Mouse (Mus musculus) hindbrain, embryonic 13.5 days (tissue): ENCODE results near the gene Sec23a. TPM values are rescaled to one million over a fixed set of nuclear protein-coding genes. Genes with fewer than 3 reads are reported as not detected.
"Not testable (repeated sequence)": the region's sequence is repeated elsewhere in the genome, so short reads cannot be mapped to it uniquely, and the experiment has no call there.

Source experiments
- ATAC-seq: fragments of 200-750 bp; cut with Nextera tagmentation; 2 replicates; pipeline ENCODE4 v1.8.0; 2017; ENCODE audit warnings: moderate TSS enrichment; ENCODE audit not compliant: low FRiP score
- H3K27ac ChIP-seq: fragments of 300-500 bp; sonication (generic); 2 replicates; pipeline ENCODE4 v1.5.1; 2015; ENCODE audit warnings: inconsistent platforms, mild to moderate bottlenecking, moderate library complexity
- H3K27me3 ChIP-seq: fragments of 300-500 bp; sonication (generic); 2 replicates; pipeline ENCODE4 v1.6.1; 2015; ENCODE audit warnings: mild to moderate bottlenecking, inconsistent platforms
- H3K36me3 ChIP-seq: fragments of 300-500 bp; sonication (generic); 2 replicates; pipeline ENCODE4 v1.6.1; 2015; ENCODE audit warnings: mild to moderate bottlenecking, inconsistent platforms
- H3K4me1 ChIP-seq: fragments of 300-500 bp; sonication (generic); replicated peaks from 2 replicates; pipeline ENCODE4 v1.6.1; 2015; ENCODE audit warnings: inconsistent platforms
- H3K4me2 ChIP-seq: fragments of 300-500 bp; sonication (generic); 2 replicates; pipeline ENCODE4 v1.6.1; 2015; ENCODE audit warnings: inconsistent platforms, mild to moderate bottlenecking, moderate library complexity
- H3K4me3 ChIP-seq: fragments of 300-500 bp; sonication (generic); 2 replicates; pipeline ENCODE4 v1.5.1; 2015; ENCODE audit warnings: mild to moderate bottlenecking, inconsistent platforms
- H3K9ac ChIP-seq: fragments of 300-500 bp; sonication (generic); 2 replicates; pipeline ENCODE4 v1.6.1; 2015; ENCODE audit warnings: mild to moderate bottlenecking, inconsistent platforms
- H3K9me3 ChIP-seq: fragments of 300-500 bp; sonication (generic); 2 replicates; pipeline ENCODE4 v1.6.1; 2016; ENCODE audit warnings: inconsistent platforms
- WGBS: fragments of 180-500 bp; shearing (Covaris S2); methylation state at CpG from one replicate; pipeline ENCODE4 v1.1.7; 2015; 5-methylcytosine and 5-hydroxymethylcytosine counted together
- polyA plus RNA-seq: library from polyadenylated mRNA; unstranded; fragments of >200 nt; fragmentation: Nextera tagmentation; extraction: Ambion mirVana; gene quantifications from 2 replicates; pipeline ENCODE4 v1.2.1, GENCODE M21; 2015

Sec23a gene
- polyA plus RNA-seq, 1 experiment from 2014 or later: 107 TPM

DNA sequence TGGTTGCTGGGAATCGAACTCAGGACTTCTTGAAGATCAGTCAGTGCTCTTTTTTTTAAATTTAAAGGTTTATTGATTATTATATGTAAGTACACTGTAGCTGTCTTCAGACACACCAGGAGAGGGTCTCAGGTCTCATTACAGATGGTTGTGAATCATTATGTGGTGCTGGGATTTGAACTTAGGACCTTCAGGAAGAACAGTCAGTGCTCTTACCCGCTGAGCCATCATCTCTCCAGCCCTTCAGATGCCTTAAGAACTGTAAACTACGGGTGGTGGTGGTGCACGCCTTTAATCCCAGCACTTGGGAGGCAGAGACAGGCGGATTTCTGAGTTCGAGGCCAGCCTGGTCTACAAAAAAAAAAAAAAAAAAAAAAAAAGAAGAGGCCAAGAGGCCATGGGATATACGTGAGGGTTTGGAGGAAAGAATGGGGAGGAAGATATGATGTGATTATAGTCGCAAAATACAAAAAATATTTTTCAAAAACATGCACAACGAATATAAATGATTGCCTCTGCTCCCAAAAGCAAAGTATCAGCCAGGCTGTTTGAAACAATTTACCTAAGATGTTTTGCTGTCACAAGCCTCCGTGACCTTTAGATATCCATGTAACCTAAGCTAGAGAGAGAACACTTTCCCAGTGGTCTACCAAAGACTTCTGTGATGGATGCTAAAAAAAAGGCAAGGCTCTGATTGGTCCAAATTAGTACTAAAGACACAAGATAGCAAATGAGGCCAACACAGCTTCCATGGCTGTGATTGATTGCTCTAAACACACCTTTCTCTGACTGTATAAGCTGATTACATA lies 27.5 kb upstream of the Sec23a start:
- 69% methylated on average over 10 of the region's 10 CpGs for WGBS
- Histone ChIP-seq H3K4me3 (peak overlapping the region; percentile 12; the same call in 1 of the 2 replicates), H3K4me1 (peaks cover 7% of the 10 kb centered on the region), H3K27me3 (no peaks in the 10 kb centered on the region), H3K36me3 (peaks cover 28% of the 10 kb centered on the region), H3K9me3 (no peaks in the 10 kb centered on the region), H3K4me2 (peak overlapping the region; percentile 36), H3K27ac (peak overlapping the region; percentile 58; the same call in 1 of the 2 replicates), H3K9ac (no peak overlapping the region)
- peak; percentile 24; the same call in 1 of the 2 replicates for ATAC-seq

DNA sequence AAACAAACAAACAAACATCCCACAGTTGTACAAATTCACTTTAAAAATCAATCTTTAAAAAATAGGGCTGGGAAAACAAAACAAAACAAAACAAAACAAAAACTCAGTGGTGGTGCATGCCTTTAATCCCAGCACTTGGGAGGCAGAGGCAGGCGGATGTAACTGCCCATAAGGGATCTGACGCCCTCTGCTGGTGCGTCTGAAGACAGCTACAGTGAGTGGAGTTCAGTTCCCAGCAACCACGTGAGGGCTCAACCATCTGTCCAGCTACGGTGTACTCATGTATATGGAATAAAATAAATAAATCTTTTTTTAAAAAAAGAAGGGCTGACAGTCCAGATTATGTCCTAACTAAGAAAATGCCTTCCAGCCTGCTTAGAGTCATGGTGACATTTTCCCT lies 20.3 kb upstream of the Sec23a start:
- ATAC-seq: no peak
- Histone ChIP-seq H3K9me3 (no peaks in the 10 kb centered on the region), H3K27me3 (no peaks in the 10 kb centered on the region), H3K27ac (no peak overlapping the region), H3K4me2 (no peak overlapping the region), H3K36me3 (peaks cover 20% of the 10 kb centered on the region), H3K9ac (no peak overlapping the region), H3K4me1 (no peaks in the 10 kb centered on the region), H3K4me3 (no peak overlapping the region)
- 73% methylated on average over 5 of the region's 5 CpGs for WGBS

DNA sequence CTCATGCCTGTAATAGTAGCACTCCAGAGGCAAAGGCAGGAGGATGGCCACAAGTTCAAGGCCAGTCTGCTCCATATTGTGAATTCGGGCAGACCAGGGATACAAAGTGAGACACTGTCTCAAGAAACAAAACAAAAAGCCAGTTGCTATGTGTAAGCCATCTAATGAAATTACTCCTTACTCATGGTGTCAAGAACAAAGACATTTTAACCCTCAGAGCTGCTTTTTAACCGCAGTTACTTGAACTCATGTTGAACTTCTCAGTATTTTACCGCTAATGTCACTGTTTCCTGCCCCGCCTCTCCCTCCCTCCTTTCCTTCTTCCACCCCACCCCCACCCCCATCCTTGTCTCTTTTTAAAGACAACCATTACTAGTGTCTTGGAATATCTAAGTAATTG lies 9.5 kb upstream of the Sec23a start:
- no peaks in the 10 kb centered on the region for H3K27me3 ChIP-seq
- peaks cover 57% of the 10 kb centered on the region for H3K36me3 ChIP-seq
- no peak for ATAC-seq
- no peaks in the 10 kb centered on the region for H3K4me1 ChIP-seq
- 93% methylated on average over 4 of the region's 4 CpGs for WGBS
- no peak overlapping the region for H3K4me3 ChIP-seq
- no peak overlapping the region for H3K9ac ChIP-seq
- no peaks in the 10 kb centered on the region for H3K9me3 ChIP-seq
- H3K27ac ChIP-seq: no peak overlapping the region
- H3K4me2 ChIP-seq: no peak overlapping the region

DNA sequence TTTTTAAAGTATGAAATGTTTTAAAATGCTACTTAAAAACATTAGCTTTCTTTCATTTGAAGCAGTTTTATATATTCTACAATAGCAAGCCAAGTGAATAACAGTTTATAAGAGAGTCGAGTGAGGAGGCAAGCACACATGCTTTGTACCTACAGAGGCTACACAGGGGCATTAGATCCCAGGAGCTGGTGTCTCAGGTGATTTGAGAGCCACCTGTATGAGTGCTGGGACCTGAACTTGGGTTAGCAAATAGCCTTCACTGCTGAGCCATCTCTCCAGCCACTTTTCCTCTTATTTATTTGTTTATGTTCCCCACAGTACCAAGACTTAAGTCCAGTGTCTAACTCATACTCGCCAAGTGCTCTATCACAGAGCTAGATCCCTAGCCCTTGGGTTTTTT lies 8.1 kb upstream of the Sec23a start:
- H3K36me3 ChIP-seq: peaks cover 51% of the 10 kb centered on the region
- no peak overlapping the region for H3K4me2 ChIP-seq
- no peak overlapping the region for H3K27ac ChIP-seq
- H3K9ac ChIP-seq: no peak overlapping the region
- ATAC-seq: no peak
- WGBS: 90% methylated on average over 2 of the region's 2 CpGs
- no peaks in the 10 kb centered on the region for H3K27me3 ChIP-seq
- no peak overlapping the region for H3K4me3 ChIP-seq
- no peaks in the 10 kb centered on the region for H3K4me1 ChIP-seq
- H3K9me3 ChIP-seq: no peaks in the 10 kb centered on the region

DNA sequence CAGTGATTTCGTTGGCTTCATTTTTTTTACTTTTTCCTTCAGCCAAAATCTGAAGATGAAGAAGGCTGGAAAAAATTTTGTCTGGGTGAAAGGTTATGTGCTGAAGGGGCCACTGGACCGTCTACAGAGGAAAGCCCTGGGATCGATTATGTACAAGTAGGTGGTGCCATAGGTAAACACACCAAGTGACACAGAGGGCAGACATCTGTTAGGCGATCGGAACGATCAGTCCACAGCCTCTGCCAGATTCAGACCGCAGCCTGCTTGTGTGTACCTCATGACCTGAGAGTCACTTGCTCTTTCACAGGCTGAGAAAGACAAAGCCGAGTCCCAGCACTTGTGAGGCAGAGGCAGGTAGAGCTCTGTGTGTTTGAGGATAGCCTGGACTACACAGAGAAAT lies 6.2 kb upstream of the Sec23a start:
- H3K36me3 ChIP-seq: peaks cover 41% of the 10 kb centered on the region
- no peak overlapping the region for H3K9ac ChIP-seq
- no peaks in the 10 kb centered on the region for H3K9me3 ChIP-seq
- ATAC-seq: no peak
- H3K4me3 ChIP-seq: no peak overlapping the region
- H3K4me1 ChIP-seq: no peaks in the 10 kb centered on the region; the same call in 1 of the 2 replicates
- H3K27me3 ChIP-seq: no peaks in the 10 kb centered on the region
- H3K27ac ChIP-seq: no peak overlapping the region
- WGBS: 89% methylated on average over 8 of the region's 8 CpGs
- no peak overlapping the region for H3K4me2 ChIP-seq

DNA sequence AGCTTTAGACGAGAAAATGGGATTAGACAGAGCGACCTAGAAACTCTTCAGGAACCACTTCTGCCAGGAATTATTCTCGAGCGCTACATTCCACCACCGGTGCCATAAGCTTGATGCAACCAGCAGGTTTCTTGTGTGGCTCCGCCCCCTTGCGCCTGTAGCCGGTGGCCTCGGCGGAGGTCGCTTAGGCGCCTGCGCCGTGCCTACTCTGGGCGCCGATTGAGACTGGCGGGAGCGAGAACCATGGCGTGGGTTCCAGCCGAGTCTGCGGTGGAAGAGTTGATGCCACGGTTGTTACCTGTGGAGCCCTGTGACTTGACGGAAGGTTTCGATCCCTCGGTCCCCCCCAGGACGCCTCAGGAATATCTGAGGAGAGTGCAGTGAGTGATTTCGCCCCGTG lies 1.4 kb upstream of the Sec23a start, which contains the start of gene Gemin2:
TSS of gene Gemin2 (plus strand) at position 160 of the 400 bp plus-strand sequence.
- Histone ChIP-seq H3K27me3 (no peaks in the 10 kb centered on the region), H3K4me1 (peaks cover 27% of the 10 kb centered on the region), H3K9ac (peak within 1 kb of the TSS; percentile 78), H3K4me3 (peak within 1 kb of the TSS; percentile 82), H3K4me2 (peak within 1 kb of the TSS; percentile 86), H3K9me3 (no peaks in the 10 kb centered on the region), H3K36me3 (peaks cover 8% of the 10 kb centered on the region), H3K27ac (peak within 1 kb of the TSS; percentile 67)
- peak; percentile 69 for ATAC-seq
- WGBS: under 1% methylated on average over 28 of the region's 28 CpGs

DNA sequence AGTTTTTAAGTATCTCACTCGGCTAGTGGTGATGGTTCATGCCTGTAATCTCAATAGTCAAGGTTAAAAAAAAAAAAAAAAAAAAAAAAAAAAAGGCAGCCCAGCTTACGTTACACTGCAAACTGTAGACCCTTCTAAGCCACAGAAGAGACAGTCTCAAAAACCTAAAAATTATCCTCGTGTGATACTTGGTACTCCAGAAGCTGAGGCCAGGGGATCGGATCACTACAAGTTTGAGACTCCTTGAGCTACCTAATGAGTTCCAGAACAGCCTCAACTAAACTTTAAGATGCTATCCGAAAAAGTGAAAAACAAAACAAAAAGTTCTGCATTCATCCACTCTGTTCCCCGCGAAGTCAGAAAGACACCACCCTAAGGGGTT lies 884 bp upstream of the Sec23a start:
- Histone ChIP-seq H3K27ac (peak overlapping the region; percentile 67), H3K9me3 (no peaks in the 10 kb centered on the region), H3K4me2 (peak overlapping the region; percentile 86), H3K4me1 (peaks cover 29% of the 10 kb centered on the region), H3K36me3 (peaks cover 5% of the 10 kb centered on the region; the same call in 1 of the 2 replicates), H3K4me3 (peak overlapping the region; percentile 82), H3K9ac (0 out of 2 replicates have a peak overlapping the region, but pooled peaks have one; percentile 78), H3K27me3 (no peaks in the 10 kb centered on the region)
- ATAC-seq: no peak
- WGBS: 3% methylated on average over 7 of the region's 7 CpGs

DNA sequence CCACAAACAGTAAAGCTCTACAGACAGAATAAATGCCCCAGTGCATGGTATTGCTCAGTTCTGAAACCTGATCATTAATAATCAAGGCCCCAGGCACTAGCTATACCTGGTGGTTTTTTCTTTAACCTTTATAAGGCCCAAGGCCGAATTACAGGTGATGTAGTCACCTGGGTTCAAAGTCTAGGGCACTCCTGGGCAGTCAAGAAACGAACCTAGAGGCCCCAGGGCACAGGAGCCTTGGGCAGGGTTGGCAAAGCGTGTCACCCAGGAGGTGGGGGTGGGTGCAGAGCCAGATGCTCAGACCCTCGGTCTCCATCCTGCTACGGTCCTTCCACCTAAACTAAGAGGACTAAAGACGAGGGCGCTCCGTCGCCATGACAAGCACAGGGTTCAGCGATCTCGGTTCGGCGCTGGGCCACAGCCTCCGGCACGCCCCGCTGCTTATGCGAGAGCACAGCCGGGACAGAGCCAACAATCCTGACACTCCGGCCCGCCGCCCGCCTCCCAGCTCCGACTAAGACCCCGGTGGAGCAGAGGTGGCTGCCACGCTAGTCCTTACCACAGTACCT lies 458 bp downstream of the Sec23a start:
- Histone ChIP-seq H3K4me2 (peak overlapping the region; percentile 86), H3K4me1 (peaks cover 29% of the 10 kb centered on the region), H3K4me3 (peak overlapping the region; percentile 82), H3K36me3 (peaks cover 7% of the 10 kb centered on the region), H3K9me3 (no peaks in the 10 kb centered on the region), H3K27ac (peak overlapping the region; percentile 94), H3K9ac (peak overlapping the region; percentile 91), H3K27me3 (no peaks in the 10 kb centered on the region)
- under 1% methylated on average over 25 of the region's 25 CpGs for WGBS
- ATAC-seq: no peak

DNA sequence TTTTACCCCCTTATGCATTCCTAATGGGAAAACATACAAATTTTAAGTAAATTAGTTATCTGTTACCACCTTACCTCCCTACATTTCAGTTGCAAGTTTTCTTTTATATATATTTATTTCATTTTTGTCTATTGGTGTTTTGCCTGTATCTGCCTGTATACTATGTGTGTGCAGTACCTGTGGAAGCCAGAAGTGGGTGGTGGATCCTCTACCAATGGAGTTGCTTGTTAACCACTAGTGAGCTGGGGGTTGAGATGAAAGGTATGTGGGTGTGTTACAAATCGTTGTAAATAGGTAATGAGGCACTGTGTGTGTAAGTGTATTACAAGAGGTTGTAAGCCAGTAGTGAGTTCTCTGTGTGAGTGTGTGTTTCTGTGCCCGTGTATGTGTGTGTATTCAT lies 1.3 kb downstream of the Sec23a start:
- Histone ChIP-seq H3K4me1 (peaks cover 29% of the 10 kb centered on the region), H3K9me3 (no peaks in the 10 kb centered on the region), H3K36me3 (peaks cover 16% of the 10 kb centered on the region), H3K27me3 (no peaks in the 10 kb centered on the region), H3K9ac (peak overlapping the region; percentile 91; the same call in 1 of the 2 replicates), H3K4me2 (peak overlapping the region; percentile 86), H3K4me3 (peak overlapping the region; percentile 82), H3K27ac (no peak overlapping the region)
- no peak for ATAC-seq
- 91% methylated on average over 2 of the region's 2 CpGs for WGBS

DNA sequence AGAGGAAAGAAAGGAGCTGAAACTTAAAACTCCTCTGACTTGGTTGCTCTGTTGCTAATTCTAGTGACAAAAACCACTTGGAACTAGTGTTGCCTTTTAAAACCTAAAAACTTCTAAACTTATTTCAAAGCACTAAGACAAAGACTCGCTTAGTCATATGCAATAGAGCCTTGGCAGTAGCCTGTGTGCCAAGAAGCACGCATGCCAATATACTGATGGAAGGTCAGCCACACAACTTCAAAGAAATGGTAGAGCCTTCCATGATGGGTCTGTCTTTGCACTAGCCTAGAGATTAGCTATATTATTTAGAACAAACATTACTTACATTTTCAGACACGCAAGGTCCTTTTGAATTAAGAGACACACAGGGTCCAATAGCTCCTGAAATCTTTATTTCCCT lies 26.1 kb downstream of the Sec23a start:
- H3K36me3 ChIP-seq: peaks cover 82% of the 10 kb centered on the region
- no peaks in the 10 kb centered on the region for H3K27me3 ChIP-seq

DNA sequence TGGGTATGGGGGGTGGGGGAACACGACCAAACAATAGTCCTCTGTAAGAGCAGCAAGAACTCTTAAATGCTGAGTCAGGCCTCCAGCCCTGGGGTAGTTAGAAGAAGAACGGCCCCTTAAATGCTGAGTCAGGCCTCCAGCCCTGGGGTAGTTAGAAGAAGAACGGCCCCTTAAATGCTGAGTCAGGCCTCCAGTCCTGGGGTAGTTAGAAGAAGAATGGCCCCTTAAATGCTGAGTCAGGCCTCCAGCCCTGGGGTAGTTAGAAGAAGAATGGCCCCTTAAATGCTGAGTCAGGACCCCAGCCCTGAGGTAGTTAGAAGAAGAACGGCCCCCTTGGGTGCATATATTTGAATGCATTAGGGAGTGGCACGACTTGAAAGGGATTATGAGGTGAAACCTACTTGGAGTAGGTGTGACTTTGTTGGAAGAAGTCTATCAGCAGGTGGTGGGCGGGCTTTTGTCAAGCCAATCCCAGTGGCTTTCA lies 30.6 kb downstream of the Sec23a start:
- H3K9me3 ChIP-seq, ATAC-seq, H3K27me3 ChIP-seq, H3K4me2 ChIP-seq, H3K9ac ChIP-seq, H3K4me3 ChIP-seq, H3K27ac ChIP-seq, H3K4me1 ChIP-seq: not testable (repeated sequence)
- 71% methylated on average over 6 of the region's 6 CpGs for WGBS
- H3K36me3 ChIP-seq: peaks cover 80% of the 10 kb centered on the region

More for the DNA sequence above, 26.1 kb downstream of the Sec23a start:
- Histone ChIP-seq H3K9ac (no peak overlapping the region), H3K27ac (no peak overlapping the region), H3K4me1 (no peaks in the 10 kb centered on the region), H3K4me2 (no peak overlapping the region), H3K9me3 (no peaks in the 10 kb centered on the region), H3K4me3 (no peak overlapping the region)
- WGBS: 95% methylated on average over 3 of the region's 3 CpGs
- no peak for ATAC-seq

DNA sequence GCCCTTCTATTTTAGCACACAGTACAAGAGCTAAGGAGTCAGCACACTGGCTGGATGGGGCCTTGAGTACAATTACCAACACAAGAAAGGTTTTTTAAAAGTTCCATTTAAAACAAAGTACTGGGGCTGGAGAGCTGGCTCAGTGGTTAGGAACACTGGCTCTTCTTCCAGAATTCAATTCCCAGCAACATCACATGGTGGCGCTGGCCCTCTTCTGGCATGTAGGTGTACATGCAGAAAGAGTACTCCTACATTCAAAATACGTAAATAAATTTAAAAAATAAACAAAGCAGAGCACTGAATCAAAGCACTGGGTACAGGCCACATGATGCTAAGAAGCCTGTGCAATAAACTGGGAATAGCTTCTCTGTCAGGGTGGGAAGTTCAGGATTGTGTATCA lies 34.9 kb downstream of the Sec23a start:
- Histone ChIP-seq H3K4me1 (no peaks in the 10 kb centered on the region), H3K4me3 (no peak overlapping the region), H3K27me3 (no peaks in the 10 kb centered on the region), H3K27ac (no peak overlapping the region), H3K9ac (no peak overlapping the region), H3K4me2 (no peak overlapping the region), H3K9me3 (no peaks in the 10 kb centered on the region), H3K36me3 (peaks cover 59% of the 10 kb centered on the region)
- no peak for ATAC-seq
- 72% methylated on average over 2 of the region's 2 CpGs for WGBS
